Mouse (Mus musculus) forebrain, embryonic 10.5 days (tissue): ENCODE data around the gene Vamp3. TPM values are rescaled to one million over a fixed set of nuclear protein-coding genes. Genes with fewer than 3 reads are reported as not detected.

Experiments used
- DNase-seq: peaks from one replicate; pipeline ENCODE4 v3.0.0-alpha.2; 2017; ENCODE audit warnings: low spot score; ENCODE audit errors: extremely low spot score
- H3K27ac ChIP-seq: fragments of 300-500 bp; sonication (generic); 2 replicates; pipeline ENCODE4 v1.5.1; 2016; ENCODE audit warnings: mild to moderate bottlenecking
- H3K27me3 ChIP-seq: fragments of 300-500 bp; sonication (generic); 2 replicates; pipeline ENCODE4 v1.6.1; 2016; ENCODE audit warnings: mild to moderate bottlenecking; ENCODE audit not compliant: poor library complexity, severe bottlenecking
- H3K36me3 ChIP-seq: fragments of 300-500 bp; sonication (generic); replicated peaks from 2 replicates; pipeline ENCODE4 v1.6.1; 2016; ENCODE audit warnings: mild to moderate bottlenecking, moderate library complexity
- H3K4me1 ChIP-seq: fragments of 300-500 bp; sonication (generic); 2 replicates; pipeline ENCODE4 v1.6.1; 2016
- H3K4me3 ChIP-seq: fragments of 300-500 bp; sonication (generic); 2 replicates; pipeline ENCODE4 v1.5.1; 2016; ENCODE audit warnings: mild to moderate bottlenecking, moderate library complexity
- H3K9me3 ChIP-seq: fragments of 300-500 bp; sonication (generic); 2 replicates; pipeline ENCODE4 v1.6.1; 2016; ENCODE audit warnings: mild to moderate bottlenecking, moderate library complexity
- WGBS: fragments of 180-500 bp; shearing (Covaris S2); methylation state at CpG from one replicate; pipeline ENCODE4 v1.1.7; 2016; 5-methylcytosine and 5-hydroxymethylcytosine counted together
- polyA plus RNA-seq: library from polyadenylated mRNA; unstranded; fragments of >200 nt; fragmentation: Nextera tagmentation; extraction: Ambion mirVana; gene quantifications from 2 replicates; pipeline ENCODE4 v1.2.1, GENCODE M21; 2016

Vamp3 gene
- polyA plus RNA-seq, 1 experiment from 2014 or later: 124 TPM

DNA sequence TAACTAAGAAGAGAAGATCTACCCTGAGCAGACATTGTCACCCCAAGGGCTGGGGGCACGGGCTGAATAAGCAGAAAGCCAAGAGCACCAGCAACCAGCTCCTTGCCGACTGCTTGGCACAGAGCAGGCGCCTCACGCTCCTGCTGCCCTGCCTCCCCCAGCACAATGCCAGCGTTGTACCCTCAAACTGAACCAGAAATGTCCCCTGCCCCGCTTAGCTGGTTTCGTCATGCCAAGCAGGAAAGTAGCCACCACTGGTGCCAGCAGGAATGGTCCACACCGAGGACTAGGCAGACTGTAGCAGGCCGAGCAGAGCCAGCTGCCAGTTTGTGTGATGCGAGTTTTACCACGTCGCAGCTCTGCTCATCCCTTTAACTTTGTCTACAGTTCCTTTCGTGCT lies 24.2 kb upstream of the Vamp3 start:
- DNase-seq: no peak
- no peak overlapping the region for H3K27ac ChIP-seq
- no peak overlapping the region for H3K4me3 ChIP-seq
- H3K27me3 ChIP-seq: no peaks in the 10 kb centered on the region
- H3K36me3 ChIP-seq: peaks cover 100% of the 10 kb centered on the region
- no peaks in the 10 kb centered on the region for H3K4me1 ChIP-seq
- 94% methylated on average over 13 of the region's 13 CpGs for WGBS
- no peaks in the 10 kb centered on the region for H3K9me3 ChIP-seq

DNA sequence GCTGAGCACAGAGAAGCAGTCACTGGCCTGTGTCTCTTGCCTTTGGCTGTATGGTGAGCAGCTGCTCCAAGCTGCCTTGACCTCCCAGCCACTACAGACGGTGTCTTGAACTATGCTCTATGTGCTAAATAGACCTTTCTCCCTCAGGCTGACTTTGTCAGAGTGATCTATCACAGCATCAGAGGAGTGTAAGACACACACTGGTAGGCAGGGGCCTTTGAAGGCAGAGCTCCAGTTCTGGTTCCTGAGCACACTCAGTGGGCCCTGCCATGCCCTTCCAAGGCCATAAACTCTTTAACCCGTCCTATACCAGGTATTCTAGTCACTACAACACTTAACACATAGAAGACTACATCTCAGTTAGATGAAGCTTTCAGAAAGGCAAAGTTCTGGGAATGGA lies 23.6 kb upstream of the Vamp3 start:
- Histone ChIP-seq H3K27ac (no peak overlapping the region), H3K4me3 (no peak overlapping the region), H3K27me3 (no peaks in the 10 kb centered on the region), H3K9me3 (no peaks in the 10 kb centered on the region), H3K4me1 (no peaks in the 10 kb centered on the region), H3K36me3 (peaks cover 100% of the 10 kb centered on the region)
- DNase-seq: no peak
- 81% methylated on average over 2 of the region's 2 CpGs for WGBS

DNA sequence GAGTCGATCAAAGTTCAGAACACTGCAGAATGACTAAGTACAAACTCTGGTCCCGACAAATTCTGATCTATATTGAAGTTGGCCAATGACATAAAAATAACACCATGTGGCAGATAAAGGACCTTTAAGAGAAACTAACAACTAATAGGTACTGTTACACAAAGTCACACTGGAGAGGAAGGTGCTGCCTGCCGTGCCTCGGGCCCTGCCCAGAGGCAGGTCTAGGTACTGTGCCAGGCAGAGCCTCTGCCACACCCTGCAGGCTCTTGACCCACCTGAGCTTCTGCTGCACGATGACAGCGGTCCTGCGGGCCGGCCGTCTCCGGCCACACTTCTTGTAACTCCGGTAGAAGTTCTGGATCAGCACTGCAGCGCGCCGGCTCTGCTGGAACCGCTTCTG lies 17.1 kb upstream of the Vamp3 start:
- Histone ChIP-seq H3K9me3 (no peaks in the 10 kb centered on the region), H3K27ac (no peak overlapping the region), H3K4me3 (no peak overlapping the region), H3K36me3 (peaks cover 100% of the 10 kb centered on the region), H3K4me1 (no peaks in the 10 kb centered on the region), H3K27me3 (no peaks in the 10 kb centered on the region)
- 95% methylated on average over 15 of the region's 15 CpGs for WGBS
- no peak for DNase-seq

DNA sequence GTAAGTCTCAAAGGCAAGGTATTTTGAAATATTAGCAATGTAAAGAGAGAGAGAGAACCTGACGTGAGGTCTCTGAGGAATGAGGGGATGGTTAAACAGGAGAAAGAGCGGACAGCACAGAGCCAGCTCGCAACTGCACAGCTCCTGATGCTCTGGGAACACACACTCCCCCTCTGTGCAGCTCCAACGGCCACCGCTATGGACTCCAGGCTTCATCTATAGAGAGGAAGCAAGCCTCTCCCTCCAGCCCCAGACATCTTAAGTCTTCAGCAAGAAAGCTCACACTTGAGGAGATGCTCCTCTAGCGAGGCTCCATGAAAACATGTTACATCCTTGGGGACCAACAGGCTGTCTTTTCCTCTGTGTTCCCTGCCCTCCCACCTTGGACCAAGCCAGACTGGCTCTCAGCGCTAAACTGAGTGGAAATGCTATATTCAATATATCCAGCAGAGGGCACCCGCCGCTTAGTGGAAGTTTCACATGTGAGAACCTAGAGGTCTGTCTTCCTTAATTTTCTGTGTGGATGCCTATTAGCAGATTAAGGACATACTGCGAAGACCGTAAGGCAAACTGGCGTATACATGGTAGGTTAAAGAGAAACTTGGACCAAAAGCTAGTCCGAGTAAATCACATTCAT lies 15.5 kb upstream of the Vamp3 start:
- DNase-seq: peak; percentile 74
- H3K4me1 ChIP-seq: no peaks in the 10 kb centered on the region
- H3K4me3 ChIP-seq: no peak overlapping the region
- no peaks in the 10 kb centered on the region for H3K27me3 ChIP-seq
- H3K9me3 ChIP-seq: no peaks in the 10 kb centered on the region
- WGBS: 65% methylated on average over 13 of the region's 13 CpGs
- H3K27ac ChIP-seq: no peak overlapping the region
- H3K36me3 ChIP-seq: peaks cover 99% of the 10 kb centered on the region

DNA sequence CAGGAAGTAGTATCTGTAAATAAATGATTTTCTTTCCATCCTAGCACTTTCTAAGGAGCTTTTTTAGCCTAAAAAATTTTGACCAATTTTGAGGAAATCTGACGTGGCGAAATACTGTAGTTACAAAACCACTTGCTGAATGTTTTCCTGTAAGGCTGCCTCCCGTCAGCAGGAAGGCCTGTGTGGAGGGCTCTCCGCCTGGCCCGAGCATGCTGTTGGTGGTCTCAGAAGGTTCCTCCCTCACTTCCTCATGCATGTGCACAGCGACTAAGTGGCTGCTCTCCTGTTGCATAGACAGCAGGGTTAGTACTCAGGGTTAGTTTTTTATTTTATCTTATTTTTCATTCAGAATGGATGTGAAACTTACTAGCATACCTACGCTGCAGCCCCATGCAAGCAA lies 13.2 kb upstream of the Vamp3 start:
- WGBS: 92% methylated on average over 7 of the region's 7 CpGs
- peaks cover 94% of the 10 kb centered on the region for H3K36me3 ChIP-seq
- H3K27ac ChIP-seq: no peak overlapping the region
- no peaks in the 10 kb centered on the region for H3K9me3 ChIP-seq
- no peak overlapping the region for H3K4me3 ChIP-seq
- H3K4me1 ChIP-seq: no peaks in the 10 kb centered on the region
- no peak for DNase-seq
- no peaks in the 10 kb centered on the region for H3K27me3 ChIP-seq

DNA sequence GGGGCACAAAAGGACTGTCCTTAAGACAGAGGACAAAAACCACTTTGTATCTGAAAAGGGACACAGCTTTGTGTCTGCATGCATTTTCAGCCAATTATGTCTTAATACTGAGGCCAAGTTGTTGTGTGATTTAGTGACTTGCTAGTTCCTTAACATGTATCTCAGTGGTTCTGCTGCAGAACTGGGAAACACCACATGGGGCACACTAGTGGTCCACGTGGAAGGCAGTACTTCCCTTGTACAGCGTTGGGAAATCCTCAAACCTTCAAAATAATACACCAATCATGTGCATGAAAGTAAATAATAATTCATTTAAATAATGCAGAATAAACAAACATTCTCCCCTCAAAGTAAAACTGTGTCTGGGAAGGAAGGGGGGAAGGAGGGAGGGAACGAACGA lies 11.0 kb upstream of the Vamp3 start:
- Histone ChIP-seq H3K36me3 (peaks cover 83% of the 10 kb centered on the region), H3K27ac (no peak overlapping the region), H3K4me3 (no peak overlapping the region), H3K9me3 (no peaks in the 10 kb centered on the region), H3K27me3 (no peaks in the 10 kb centered on the region), H3K4me1 (no peaks in the 10 kb centered on the region)
- 87% methylated on average over 4 of the region's 4 CpGs for WGBS
- DNase-seq: no peak

DNA sequence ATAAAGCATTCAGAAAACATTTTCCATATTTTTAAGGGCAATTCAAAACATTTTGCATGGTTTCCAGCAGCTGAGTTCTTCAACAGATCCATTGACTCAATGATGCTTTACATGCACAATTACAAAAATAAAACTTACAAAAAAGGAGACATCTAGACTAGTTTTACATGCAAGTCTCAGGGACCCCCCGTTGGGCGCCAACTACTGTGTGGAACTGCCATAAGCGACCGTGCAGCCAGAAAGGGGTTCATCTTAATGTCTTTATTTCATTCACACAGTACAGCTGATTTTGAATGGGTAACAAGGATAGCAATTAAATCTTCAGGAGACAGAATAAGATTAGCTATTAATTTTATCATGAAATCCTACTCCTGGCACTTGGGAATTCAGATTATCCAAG lies 1.8 kb upstream of the Vamp3 start:
- Histone ChIP-seq H3K27ac (no peak overlapping the region), H3K36me3 (peaks cover 54% of the 10 kb centered on the region), H3K27me3 (no peaks in the 10 kb centered on the region), H3K4me1 (peaks cover 25% of the 10 kb centered on the region), H3K4me3 (no peak overlapping the region), H3K9me3 (peaks cover 10% of the 10 kb centered on the region; the same call in 1 of the 2 replicates)
- 96% methylated on average over 4 of the region's 4 CpGs for WGBS
- no peak for DNase-seq

DNA sequence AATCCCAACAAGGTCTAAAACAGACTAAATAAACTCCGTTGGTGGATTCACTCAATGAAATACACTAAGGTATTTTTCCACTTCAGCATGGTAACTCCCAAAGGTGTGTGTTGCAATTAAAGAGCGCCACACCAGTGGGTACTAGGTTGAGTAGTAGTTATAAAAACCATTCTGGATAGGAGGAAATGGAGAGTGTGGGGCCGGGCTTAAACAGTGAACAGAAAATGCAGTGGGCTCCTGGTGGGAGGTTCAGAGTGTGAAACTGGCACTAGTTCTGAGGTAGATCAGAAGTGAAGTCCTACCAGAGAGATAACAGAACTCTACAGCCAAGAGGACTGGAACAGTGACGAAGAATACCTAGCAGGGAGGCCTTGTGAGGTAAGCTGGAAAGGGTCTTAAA lies 871 bp upstream of the Vamp3 start:
- Histone ChIP-seq H3K27ac (peak overlapping the region; percentile 95; the same call in 1 of the 2 replicates), H3K27me3 (no peaks in the 10 kb centered on the region), H3K4me1 (peaks cover 25% of the 10 kb centered on the region), H3K9me3 (peaks cover 10% of the 10 kb centered on the region; the same call in 1 of the 2 replicates), H3K4me3 (peak overlapping the region; percentile 96), H3K36me3 (peaks cover 53% of the 10 kb centered on the region)
- 82% methylated on average over 4 of the region's 4 CpGs for WGBS
- no peak for DNase-seq

DNA sequence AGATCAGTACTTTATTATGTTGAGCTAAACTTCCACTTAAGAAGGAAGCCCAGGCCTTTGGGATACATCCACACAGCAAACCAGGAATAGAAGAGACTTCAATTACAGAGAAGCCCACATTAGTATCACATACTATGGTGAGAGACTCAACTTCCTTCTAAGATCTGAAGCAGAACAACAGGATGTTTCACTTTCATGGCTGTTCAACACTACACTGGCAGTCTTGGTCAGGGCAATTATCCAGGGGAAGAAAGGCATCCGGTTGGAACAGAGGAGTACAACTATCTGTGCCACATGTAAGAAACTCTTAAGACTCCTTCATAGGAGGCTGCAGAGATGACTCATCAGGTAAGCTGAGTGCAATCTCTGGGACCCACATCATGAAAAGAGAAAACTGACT lies 6.6 kb downstream of the Vamp3 start:
- Histone ChIP-seq H3K9me3 (no peaks in the 10 kb centered on the region), H3K36me3 (peaks cover 83% of the 10 kb centered on the region), H3K4me3 (no peak overlapping the region), H3K27me3 (no peaks in the 10 kb centered on the region), H3K4me1 (peaks cover 1% of the 10 kb centered on the region; the same call in 1 of the 2 replicates), H3K27ac (no peak overlapping the region)
- DNase-seq: no peak
- 91% methylated on average over 1 of the region's 1 CpGs for WGBS

DNA sequence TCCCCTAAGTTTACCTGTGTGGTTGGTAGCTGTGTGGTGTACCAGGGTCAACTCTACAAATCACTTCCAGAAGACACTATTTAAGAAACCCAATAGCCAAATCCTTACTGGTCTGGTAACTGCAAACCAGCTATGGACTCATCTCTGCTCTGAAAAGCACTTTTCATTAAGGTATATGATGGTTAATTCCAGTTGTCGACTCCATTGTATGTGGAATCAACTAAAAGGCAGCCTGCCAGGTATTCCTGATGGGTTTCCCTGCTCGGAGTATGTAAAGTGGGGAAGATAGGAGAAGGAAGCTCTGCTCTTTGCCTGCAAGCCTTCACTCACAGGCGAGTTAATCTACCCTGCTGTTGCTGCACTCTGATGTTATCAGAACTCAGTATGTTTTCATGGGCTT lies 11.2 kb downstream of the Vamp3 start:
- 92% methylated on average over 3 of the region's 3 CpGs for WGBS
- Histone ChIP-seq H3K4me1 (peaks cover 21% of the 10 kb centered on the region), H3K27me3 (peaks cover 13% of the 10 kb centered on the region), H3K36me3 (peaks cover 48% of the 10 kb centered on the region), H3K4me3 (no peak overlapping the region), H3K27ac (no peak overlapping the region), H3K9me3 (no peaks in the 10 kb centered on the region)
- no peak for DNase-seq

DNA sequence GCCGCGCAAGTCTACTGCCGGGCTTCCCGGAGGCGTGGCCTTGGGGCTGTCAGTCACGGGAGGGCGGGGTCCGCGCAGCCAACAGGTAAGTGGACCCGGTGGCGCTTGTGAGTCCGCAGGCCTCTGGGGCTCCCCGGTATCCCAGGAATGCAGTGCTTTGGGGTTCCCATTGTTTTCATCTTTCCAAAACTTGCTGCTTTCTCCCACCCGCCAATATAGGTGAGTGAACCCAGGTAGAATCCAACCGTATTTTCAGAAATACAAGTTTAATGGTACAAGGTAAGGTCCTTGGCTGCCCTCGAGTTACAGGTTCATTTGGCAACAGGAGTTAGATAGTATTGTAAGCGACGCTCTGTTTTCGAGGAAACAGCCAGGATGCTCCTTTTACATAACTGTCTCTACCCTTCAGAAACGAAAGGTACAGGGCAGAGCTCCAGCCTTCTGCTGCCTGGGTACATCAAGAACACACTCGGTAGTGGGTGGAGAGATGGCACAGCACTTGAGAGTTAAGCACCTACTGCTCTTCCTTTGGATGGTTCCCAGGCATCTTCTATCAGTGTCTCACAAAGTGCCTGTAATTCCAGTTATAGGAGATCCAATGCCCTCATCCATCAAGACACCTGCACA lies 12.7 kb downstream of the Vamp3 start:
- H3K27ac ChIP-seq: peak overlapping the region; percentile 86

DNA sequence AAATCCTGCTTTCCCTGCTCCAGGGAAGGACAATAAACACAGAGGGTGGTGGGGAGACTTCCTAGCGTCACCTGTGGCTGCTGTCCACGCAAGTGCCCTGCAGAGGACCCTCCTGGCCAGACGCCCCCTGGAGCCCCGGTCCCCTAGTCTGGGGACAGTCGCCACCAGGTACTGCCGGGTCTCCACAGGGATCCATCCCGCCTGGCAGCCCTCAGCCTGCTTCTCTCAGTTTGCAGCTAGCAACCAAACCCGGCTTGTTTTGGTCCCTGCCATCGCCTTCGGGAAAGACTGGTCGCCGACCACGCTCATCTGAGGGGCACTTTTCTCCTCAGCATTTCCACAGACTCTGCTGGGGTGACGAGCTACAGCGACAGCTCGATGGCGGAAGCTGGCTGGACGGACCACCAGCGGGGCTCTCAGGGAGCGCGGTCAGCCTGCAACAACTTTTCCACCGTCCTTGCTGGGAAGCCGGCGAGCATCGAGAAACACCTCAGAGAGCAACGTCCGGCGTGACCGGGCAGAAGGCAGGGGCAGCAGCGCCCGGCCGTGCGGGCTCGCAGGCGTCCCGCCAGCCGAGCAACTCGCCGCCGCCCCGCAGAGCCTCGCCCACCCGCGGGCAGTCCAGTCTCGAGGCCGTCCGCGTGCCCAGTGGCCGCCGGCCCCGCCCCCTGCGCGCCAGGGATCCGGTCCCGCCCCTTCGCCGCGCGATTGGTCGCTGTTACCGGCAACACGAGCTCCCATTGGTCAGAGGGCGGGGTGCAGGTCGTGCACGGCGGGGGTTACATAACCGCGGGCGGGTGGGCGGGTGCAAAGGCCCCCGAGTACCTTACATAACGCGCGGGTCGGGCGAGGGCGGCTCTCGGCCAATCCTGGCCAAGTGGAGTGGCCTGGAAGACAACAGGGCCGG lies 13.5 kb downstream of the Vamp3 start, which contains the start of gene Per3:
Gene Per3 (minus strand): TSS at position 629 of the 907 bp plus-strand sequence.
- peak within 1 kb of the TSS; percentile 86 for H3K27ac ChIP-seq
- H3K36me3 ChIP-seq: peaks cover 28% of the 10 kb centered on the region
- H3K27me3 ChIP-seq: peaks cover 13% of the 10 kb centered on the region
- peak within 1 kb of the TSS; percentile 66 for H3K4me3 ChIP-seq
- H3K4me1 ChIP-seq: peaks cover 21% of the 10 kb centered on the region
- H3K9me3 ChIP-seq: no peaks in the 10 kb centered on the region
- under 1% methylated on average over 79 of the region's 79 CpGs for WGBS
- peak; percentile 94 for DNase-seq

More for the DNA sequence above, 12.7 kb downstream of the Vamp3 start:
- H3K27me3 ChIP-seq: peaks cover 13% of the 10 kb centered on the region
- H3K9me3 ChIP-seq: no peaks in the 10 kb centered on the region
- peaks cover 21% of the 10 kb centered on the region for H3K4me1 ChIP-seq
- WGBS: 5% methylated on average over 21 of the region's 21 CpGs
- peak overlapping the region; percentile 66 for H3K4me3 ChIP-seq
- DNase-seq: no peak
- peaks cover 35% of the 10 kb centered on the region for H3K36me3 ChIP-seq

DNA sequence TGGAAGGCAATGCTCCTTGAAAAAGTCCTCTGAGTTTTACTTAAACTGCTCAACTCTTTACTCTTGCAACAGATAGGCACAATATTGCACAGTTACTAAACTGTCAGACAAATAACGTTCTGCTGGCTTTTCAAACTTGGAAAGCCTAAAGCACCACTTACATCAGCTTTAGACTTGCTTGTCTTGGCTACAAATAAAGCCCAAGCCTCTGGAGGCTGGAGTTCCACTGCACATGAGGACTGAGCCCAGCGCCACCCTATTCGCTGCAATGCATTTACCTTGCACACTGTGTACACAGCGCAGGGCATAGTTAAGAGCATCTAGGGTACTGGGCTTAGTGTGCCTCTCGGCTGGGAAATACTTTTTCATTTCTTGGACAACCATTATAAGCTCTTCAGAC lies 14.5 kb downstream of the Vamp3 start:
- WGBS: 52% methylated on average over 5 of the region's 5 CpGs
- H3K27ac ChIP-seq: no peak overlapping the region
- peaks cover 13% of the 10 kb centered on the region for H3K27me3 ChIP-seq
- H3K9me3 ChIP-seq: no peaks in the 10 kb centered on the region
- peaks cover 18% of the 10 kb centered on the region for H3K36me3 ChIP-seq
- peak overlapping the region; percentile 66 for H3K4me3 ChIP-seq
- no peak for DNase-seq
- peaks cover 21% of the 10 kb centered on the region for H3K4me1 ChIP-seq
